Mouse (Mus musculus): ENCODE measurements around the gene Rbmxl2. TPM values are rescaled to one million over a fixed set of nuclear protein-coding genes. Genes with fewer than 3 reads are reported as not detected.

Rbmxl2 gene
- polyA plus RNA-seq (2015; fragmentation: Nextera tagmentation; extraction: Ambion mirVana): not detected in 2 replicates

DNA sequence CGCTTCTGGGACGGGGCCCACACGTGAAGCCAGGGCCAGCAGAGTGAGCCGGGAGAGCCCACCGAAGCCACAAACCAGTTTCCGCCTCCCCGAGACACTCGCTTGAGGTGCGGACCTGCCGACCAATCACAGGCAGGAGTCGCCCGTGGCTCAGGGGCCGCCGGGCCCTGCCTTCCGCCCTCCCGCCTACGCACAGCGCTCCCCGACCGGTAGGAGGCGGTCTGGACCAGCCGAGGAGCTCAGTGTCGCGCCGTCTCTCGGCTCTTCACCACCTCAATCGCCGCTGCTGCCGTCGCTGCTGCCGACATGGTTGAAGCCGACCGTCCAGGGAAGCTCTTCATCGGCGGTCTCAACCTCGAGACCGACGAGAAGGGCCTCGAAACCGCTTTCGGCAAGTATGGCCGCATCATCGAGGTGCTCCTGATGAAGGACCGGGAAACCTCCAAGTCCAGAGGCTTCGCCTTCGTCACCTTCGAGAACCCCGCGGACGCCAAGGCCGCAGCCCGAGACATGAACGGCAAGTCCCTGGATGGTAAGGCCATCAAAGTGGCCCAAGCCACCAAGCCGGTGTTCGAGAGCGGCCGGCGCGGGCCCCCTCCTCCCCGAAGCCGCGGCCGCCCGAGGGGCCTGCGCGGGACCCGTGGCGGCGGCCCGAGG lies at the start of gene Rbmxl2:
Rbmxl2 (plus strand) TSS at position 242 of the 657 bp plus-strand sequence.
- Histone ChIP-seq H3K27ac (no peak within 1 kb of the TSS), H3K36me3 (no peaks in the 10 kb centered on the region), H3K4me3 (peak within 1 kb of the TSS; percentile 33), H3K27me3 (peaks cover 52% of the 10 kb centered on the region), H3K9me3 (peaks cover 27% of the 10 kb centered on the region), H3K4me2 (peak within 1 kb of the TSS; percentile 35), H3K4me1 (replicated peaks) (no peaks in the 10 kb centered on the region), H3K9ac (no peak within 1 kb of the TSS)
- 0 out of 2 replicates have a peak, but pooled peaks have one; percentile 21 for ATAC-seq (ENCODE audit: low FRiP score)
- whole genome bisulfite sequencing: 44% methylated on average over 67 of the region's 70 CpGs

DNA sequence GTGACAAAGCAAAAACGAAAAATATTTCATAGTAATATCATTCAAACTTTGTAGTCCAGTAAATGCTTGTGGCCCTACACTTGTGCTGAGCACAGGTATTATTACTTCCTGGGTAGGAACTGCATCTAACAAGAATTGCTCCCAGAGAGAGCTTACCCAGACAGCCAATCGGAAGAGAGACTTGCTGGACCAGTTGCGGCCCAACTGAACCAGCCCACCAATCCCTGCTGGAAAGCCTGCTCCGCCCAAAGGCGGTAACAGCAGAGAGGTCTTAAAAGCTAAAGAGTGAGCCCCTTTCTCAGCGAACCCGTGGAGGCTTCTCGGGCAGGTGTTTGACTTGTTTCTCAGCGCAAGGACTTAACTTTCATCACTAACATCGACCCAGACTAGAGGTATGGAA lies 42.6 kb upstream of the Rbmxl2 start, which contains the start of gene Nlrp14:
Nlrp14 (plus strand) TSS at position 301 of the 400 bp plus-strand sequence.
- Histone ChIP-seq H3K9ac (no peak within 1 kb of the TSS), H3K9me3 (no peaks in the 10 kb centered on the region), H3K4me1 (replicated peaks) (no peaks in the 10 kb centered on the region), H3K36me3 (no peaks in the 10 kb centered on the region), H3K27ac (no peak within 1 kb of the TSS), H3K4me3 (no peak within 1 kb of the TSS), H3K27me3 (no peaks in the 10 kb centered on the region), H3K4me2 (no peak within 1 kb of the TSS)
- 89% methylated on average over 10 of the region's 10 CpGs for WGBS
- no peak for ATAC-seq (ENCODE audit: low FRiP score)

DNA sequence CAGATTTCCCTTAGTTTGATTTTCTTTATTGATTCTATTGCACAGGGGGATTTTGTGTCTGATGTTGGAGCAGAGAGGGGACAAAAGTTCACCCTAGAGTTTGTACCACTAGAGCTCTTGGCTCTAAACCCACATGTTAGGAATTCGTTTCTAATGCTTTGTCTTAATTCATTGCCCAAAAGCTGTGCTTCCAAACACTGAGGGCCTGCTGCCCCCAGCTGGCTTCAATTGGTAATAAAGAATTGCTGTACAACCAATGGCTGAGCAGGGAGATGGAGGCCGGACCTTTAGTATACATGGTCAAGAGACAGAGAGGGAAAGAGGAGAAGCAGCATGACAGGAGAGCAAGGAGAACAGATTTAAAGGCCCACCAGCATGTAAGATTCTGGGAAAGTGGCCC lies 28.8 kb upstream of the Rbmxl2 start:
- no peak for ATAC-seq (ENCODE audit: low FRiP score)
- H3K27me3 ChIP-seq: no peaks in the 10 kb centered on the region
- no peaks in the 10 kb centered on the region for H3K36me3 ChIP-seq
- H3K9ac ChIP-seq: no peak overlapping the region
- H3K4me2 ChIP-seq: no peak overlapping the region
- no peaks in the 10 kb centered on the region for H3K4me1 ChIP-seq (replicated peaks)
- 45% methylated on average over 2 of the region's 2 CpGs for WGBS
- H3K4me3 ChIP-seq: no peak overlapping the region
- H3K27ac ChIP-seq: no peak overlapping the region
- no peaks in the 10 kb centered on the region for H3K9me3 ChIP-seq

DNA sequence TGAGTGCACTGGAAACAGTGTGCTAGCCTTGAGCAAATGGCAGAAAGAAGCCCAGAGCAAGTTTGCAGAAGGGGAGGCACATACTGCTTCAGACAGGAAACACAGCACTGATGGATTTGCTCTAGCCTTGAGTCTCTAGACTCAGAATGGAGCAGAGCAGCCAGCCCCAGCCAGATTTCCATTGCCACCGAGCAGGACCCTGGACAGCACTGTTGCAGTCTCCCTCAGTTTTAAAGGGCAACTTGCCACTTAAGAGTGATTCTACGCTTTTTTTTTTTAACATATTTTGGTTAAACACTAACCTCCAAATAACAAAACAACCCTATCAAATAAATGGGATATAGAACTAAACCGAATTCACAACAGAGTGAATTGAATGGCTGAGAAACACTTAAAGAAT lies 7.4 kb upstream of the Rbmxl2 start:
- H3K27ac ChIP-seq: no peak overlapping the region
- H3K4me1 ChIP-seq (replicated peaks): no peaks in the 10 kb centered on the region
- H3K9ac ChIP-seq: no peak overlapping the region
- H3K4me3 ChIP-seq: no peak overlapping the region
- ATAC-seq (ENCODE audit: low FRiP score): no peak
- 0 out of 2 replicates have a peak, but pooled peaks cover 9% of the 10 kb centered on the region for H3K9me3 ChIP-seq
- H3K36me3 ChIP-seq: no peaks in the 10 kb centered on the region
- H3K4me2 ChIP-seq: no peak overlapping the region
- peaks cover 4% of the 10 kb centered on the region; the same call in 1 of the 2 replicates for H3K27me3 ChIP-seq
- WGBS: 48% methylated on average over 3 of the region's 3 CpGs

DNA sequence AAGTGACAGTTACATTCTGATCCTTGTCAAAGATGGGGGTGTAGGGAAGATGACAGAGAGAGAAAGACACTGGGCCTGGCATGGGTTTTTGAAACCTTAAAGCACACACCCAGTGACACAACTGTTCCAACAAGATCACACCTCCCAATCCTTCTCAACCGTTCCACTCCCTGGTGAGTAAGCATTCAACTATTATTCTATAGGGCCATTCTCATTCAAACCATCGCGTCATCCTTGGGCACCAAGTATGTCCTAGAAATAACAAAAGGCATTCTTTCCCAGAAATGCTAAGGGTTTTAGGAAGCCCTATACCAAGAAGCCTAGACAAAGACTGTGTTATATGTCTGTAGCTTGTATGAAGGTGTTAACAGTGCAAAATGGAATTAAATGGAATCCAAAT lies 1.4 kb upstream of the Rbmxl2 start:
- no peak for ATAC-seq (ENCODE audit: low FRiP score)
- Histone ChIP-seq H3K27me3 (peaks cover 48% of the 10 kb centered on the region), H3K36me3 (no peaks in the 10 kb centered on the region), H3K4me1 (replicated peaks) (no peaks in the 10 kb centered on the region), H3K9me3 (peaks cover 27% of the 10 kb centered on the region), H3K4me2 (no peak overlapping the region), H3K9ac (no peak overlapping the region), H3K27ac (no peak overlapping the region), H3K4me3 (no peak overlapping the region)
- 73% methylated on average over 3 of the region's 3 CpGs for WGBS

DNA sequence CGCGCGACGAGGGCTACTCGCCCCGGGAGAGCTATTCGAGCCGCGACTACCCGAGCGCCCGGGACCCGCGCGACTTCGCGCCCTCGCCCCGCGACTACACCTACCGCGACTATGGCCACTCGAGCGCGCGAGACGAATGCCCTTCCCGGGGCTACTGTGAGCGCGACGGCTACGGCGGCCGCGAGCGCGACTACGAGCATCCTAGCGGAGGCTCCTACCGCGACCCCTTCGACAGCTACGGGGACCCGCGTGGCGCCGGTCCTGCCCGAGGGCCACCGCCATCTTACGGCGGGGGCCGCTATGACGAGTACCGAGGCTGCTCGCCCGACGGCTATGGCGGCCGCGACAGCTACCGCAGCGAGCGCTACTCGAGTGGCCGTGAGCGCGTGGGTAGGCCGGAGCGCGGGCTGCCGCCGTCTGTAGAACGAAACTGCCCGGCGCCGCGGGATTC lies 906 bp downstream of the Rbmxl2 start:
- peak; percentile 69; the same call in 1 of the 2 replicates for ATAC-seq (ENCODE audit: low FRiP score)
- Histone ChIP-seq H3K36me3 (no peaks in the 10 kb centered on the region), H3K27ac (no peak overlapping the region), H3K9me3 (peaks cover 27% of the 10 kb centered on the region), H3K4me2 (peak overlapping the region; percentile 35), H3K27me3 (peaks cover 54% of the 10 kb centered on the region), H3K9ac (no peak overlapping the region), H3K4me1 (replicated peaks) (no peaks in the 10 kb centered on the region), H3K4me3 (peak overlapping the region; percentile 33)
- WGBS: 26% methylated on average over 73 of the region's 77 CpGs

DNA sequence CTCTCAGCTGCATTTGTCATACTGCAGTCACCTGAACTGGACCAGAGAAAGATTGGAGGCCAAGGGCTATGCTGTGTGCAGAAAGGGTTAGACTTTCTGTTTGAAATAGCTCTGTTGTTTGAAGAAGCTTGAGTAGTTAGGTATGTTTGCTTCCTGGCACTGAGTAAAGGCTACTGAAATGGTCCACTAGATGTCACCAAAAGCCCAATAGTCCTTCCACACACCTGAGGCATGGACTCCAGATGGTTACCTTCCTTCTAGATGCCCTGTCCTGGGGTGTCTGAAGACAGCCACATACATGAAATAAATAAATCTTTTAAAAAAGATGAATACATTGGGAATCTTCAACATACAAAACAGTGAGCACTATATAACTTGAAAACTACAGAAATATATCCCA lies 6.5 kb downstream of the Rbmxl2 start:
- Histone ChIP-seq H3K36me3 (no peaks in the 10 kb centered on the region), H3K4me1 (replicated peaks) (no peaks in the 10 kb centered on the region), H3K4me2 (no peak overlapping the region), H3K4me3 (no peak overlapping the region), H3K9me3 (no peaks in the 10 kb centered on the region), H3K9ac (no peak overlapping the region), H3K27ac (no peak overlapping the region), H3K27me3 (peaks cover 18% of the 10 kb centered on the region)
- ATAC-seq (ENCODE audit: low FRiP score): peak; percentile 88

DNA sequence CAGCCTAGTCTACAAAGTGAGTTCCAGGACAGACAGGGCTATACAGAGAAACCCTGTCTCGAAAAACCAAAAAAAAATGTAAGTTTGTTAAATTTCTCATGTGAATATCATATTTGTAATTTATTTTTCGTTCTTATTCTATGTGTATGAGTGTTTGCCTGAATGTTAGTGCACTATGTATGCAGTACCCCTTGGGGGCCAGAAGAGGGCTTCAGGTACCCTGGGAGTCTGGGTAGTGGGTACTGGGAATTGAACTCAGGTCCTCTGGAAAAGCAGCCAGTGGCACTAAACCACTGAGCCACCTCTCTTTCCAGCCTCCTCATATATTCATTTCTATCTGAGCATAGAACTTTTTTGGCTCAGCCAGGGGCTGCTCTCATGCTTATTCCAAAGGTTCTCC lies 7.6 kb downstream of the Rbmxl2 start:
- no peak overlapping the region for H3K9ac ChIP-seq
- WGBS: 82% methylated on average over 2 of the region's 2 CpGs
- ATAC-seq (ENCODE audit: low FRiP score): no peak
- H3K36me3 ChIP-seq: no peaks in the 10 kb centered on the region
- H3K4me3 ChIP-seq: no peak overlapping the region
- H3K9me3 ChIP-seq: no peaks in the 10 kb centered on the region
- no peak overlapping the region for H3K4me2 ChIP-seq
- no peak overlapping the region for H3K27ac ChIP-seq
- no peaks in the 10 kb centered on the region for H3K4me1 ChIP-seq (replicated peaks)
- 0 out of 2 replicates have a peak, but pooled peaks cover 7% of the 10 kb centered on the region for H3K27me3 ChIP-seq

GRCm38 (mm10) chr7:107236854-107237253 lies 27.6 kb downstream of the Rbmxl2 start:
- ATAC-seq (ENCODE audit: low FRiP score): no peak
- Histone ChIP-seq H3K36me3 (no peaks in the 10 kb centered on the region), H3K27ac (no peak overlapping the region), H3K4me2 (no peak overlapping the region), H3K9me3 (no peaks in the 10 kb centered on the region), H3K4me3 (no peak overlapping the region), H3K4me1 (replicated peaks) (no peaks in the 10 kb centered on the region), H3K27me3 (no peaks in the 10 kb centered on the region), H3K9ac (no peak overlapping the region)
- WGBS: 12% methylated on average over 3 of the region's 3 CpGs

- Histone ChIP-seq H3K9ac (no peak overlapping the region), H3K4me3 (no peak overlapping the region), H3K36me3 (no peaks in the 10 kb centered on the region), H3K4me1 (replicated peaks) (no peaks in the 10 kb centered on the region), H3K9me3 (no peaks in the 10 kb centered on the region), H3K27me3 (no peaks in the 10 kb centered on the region), H3K27ac (no peak overlapping the region), H3K4me2 (no peak overlapping the region)
- ATAC-seq (ENCODE audit: low FRiP score): no peak
- 74% methylated on average over 3 of the region's 3 CpGs for WGBS
Observed at GRCm38 (mm10) chr7:107237498-107237897, 28.3 kb downstream of the Rbmxl2 start.

- no peak for ATAC-seq (ENCODE audit: low FRiP score)
- no peaks in the 10 kb centered on the region for H3K4me1 ChIP-seq (replicated peaks)
- H3K4me2 ChIP-seq: no peak overlapping the region
- no peak overlapping the region for H3K4me3 ChIP-seq
- no peaks in the 10 kb centered on the region for H3K36me3 ChIP-seq
- H3K27me3 ChIP-seq: no peaks in the 10 kb centered on the region
- no peak overlapping the region for H3K27ac ChIP-seq
- H3K9ac ChIP-seq: no peak overlapping the region
- no peaks in the 10 kb centered on the region for H3K9me3 ChIP-seq
- 91% methylated on average over 5 of the region's 5 CpGs for WGBS
Observed at GRCm38 (mm10) chr7:107241371-107241883, 32.2 kb downstream of the Rbmxl2 start.

DNA sequence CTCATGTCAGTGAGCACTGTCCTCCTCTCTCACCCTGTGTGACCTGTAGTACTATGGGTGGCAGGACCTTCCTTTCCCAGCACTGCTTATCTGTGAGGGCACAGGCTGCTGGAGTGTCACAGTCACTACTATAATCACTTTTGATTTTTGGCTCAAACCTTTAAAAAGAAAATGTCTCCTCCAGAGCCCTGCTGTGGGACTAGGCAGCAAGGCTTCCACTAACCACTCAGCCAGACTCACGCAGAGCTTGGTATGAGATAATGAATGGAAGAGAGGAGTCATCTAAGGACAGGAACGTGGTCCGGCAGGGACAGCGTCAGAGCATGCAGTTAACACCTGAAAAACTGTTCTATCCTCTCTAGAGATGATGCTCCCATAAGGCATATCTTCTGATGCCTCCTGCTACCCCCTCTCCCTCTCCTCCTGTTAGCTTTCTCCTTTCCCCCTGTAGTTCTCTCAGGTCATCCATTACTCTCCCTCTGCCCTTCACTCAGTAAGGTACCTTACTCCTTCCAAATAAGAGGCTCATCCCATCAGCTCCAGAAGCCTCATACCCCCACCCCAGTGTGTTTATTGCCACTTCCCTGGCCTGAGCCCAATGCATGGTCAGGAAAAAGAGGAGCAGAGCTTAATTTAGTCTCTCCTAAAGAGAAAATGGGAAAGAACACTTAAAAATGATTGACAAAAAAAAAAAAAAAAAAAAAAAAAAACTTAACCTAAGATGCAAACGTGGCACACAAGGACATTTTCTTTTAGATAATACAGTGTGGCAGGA lies 41.2 kb downstream of the Rbmxl2 start:
- Histone ChIP-seq H3K36me3 (no peaks in the 10 kb centered on the region), H3K4me1 (replicated peaks) (no peaks in the 10 kb centered on the region), H3K27ac (no peak overlapping the region), H3K9ac (no peak overlapping the region), H3K27me3 (no peaks in the 10 kb centered on the region), H3K4me2 (no peak overlapping the region), H3K9me3 (no peaks in the 10 kb centered on the region), H3K4me3 (no peak overlapping the region)
- ATAC-seq (ENCODE audit: low FRiP score): no peak
- 80% methylated on average over 5 of the region's 5 CpGs for WGBS
